Mouse (Mus musculus): ENCODE measurements around the gene Ap2b1.

- TF ChIP-seq POLR2A (IDR thresholded peaks at IDR 0.05; ENCODE audit: insufficient read length, low read depth) (no peak), TCF12 (IDR thresholded peaks at IDR 0.05; ENCODE audit: insufficient read depth, poor library complexity, severe bottlenecking) (no peak), MYOG (IDR thresholded peaks at IDR 0.05; ENCODE audit: control insufficient read depth in 1 of 3, insufficient read depth in 1 of 3, insufficient read length in 2 of 3, low read depth in 2 of 3) (no peak), REST (IDR thresholded peaks at IDR 0.05; ENCODE audit: insufficient read depth, insufficient read length) (no peak), TCF3 (IDR thresholded peaks at IDR 0.05; ENCODE audit: insufficient read length, low read depth) (no peak), MAX (IDR thresholded peaks at IDR 0.05; ENCODE audit: low read depth) (no peak), USF1 (IDR thresholded peaks at IDR 0.05; ENCODE audit: low read depth) (no peak), CEBPB (IDR thresholded peaks at IDR 0.05; ENCODE audit: insufficient read depth, poor library complexity, severe bottlenecking) (no peak)
These were observed 22.6 kb upstream of the Ap2b1 start for GRCm38 (mm10) chr11:83276251-83276650.
